Mouse (Mus musculus) thymus, adult 2 months (tissue): ENCODE data around the gene Zbtb17.

Source experiments
- CTCF ChIP-seq: fragments of 200-500 bp; IDR thresholded peaks from 2 replicates; pipeline ENCODE4 v1.5.1; 2012; ENCODE audit warnings: mild to moderate bottlenecking, control low read depth, low read length, moderate library complexity, borderline replicate concordance; ENCODE audit not compliant: control insufficient read depth, poor library complexity, insufficient read depth; ENCODE audit errors: extremely low read depth
- POLR2A ChIP-seq: fragments of 200-500 bp; IDR thresholded peaks from 2 replicates; pipeline ENCODE4 v1.6.1; 2012; ENCODE audit warnings: mild to moderate bottlenecking, low read length, control low read depth, moderate library complexity; ENCODE audit not compliant: control insufficient read depth, poor library complexity, insufficient read depth; ENCODE audit errors: extremely low read depth

GRCm38 (mm10) chr4:141423288-141423687 lies 21.2 kb upstream of the Zbtb17 start:
- TF ChIP-seq CTCF = no peak
- no peak for TF ChIP-seq POLR2A
